Mouse (Mus musculus) embryonic facial prominence, embryonic 12.5 days (tissue): ENCODE measurements around the gene C2cd2l. TPM values are rescaled to one million over a fixed set of nuclear protein-coding genes. Genes with fewer than 3 reads are reported as not detected.
"Not testable (repeated sequence)": the region's sequence is repeated elsewhere in the genome, so short reads cannot be mapped to it uniquely, and the experiment has no call there.

Source experiments
- ATAC-seq: fragments of 200-750 bp; cut with Nextera tagmentation; 2 replicates; pipeline ENCODE4 v1.8.0; 2017; ENCODE audit not compliant: insufficient number of reproducible peaks, insufficient read depth, low FRiP score, low TSS enrichment
- H3K27ac ChIP-seq: fragments of 300-500 bp; sonication (generic); 2 replicates; pipeline ENCODE4 v1.5.1; 2016; ENCODE audit warnings: mild to moderate bottlenecking
- H3K27me3 ChIP-seq: fragments of 300-500 bp; sonication (generic); 2 replicates; pipeline ENCODE4 v1.6.1; 2016; ENCODE audit warnings: mild to moderate bottlenecking, moderate library complexity
- H3K36me3 ChIP-seq: fragments of 300-500 bp; sonication (generic); 2 replicates; pipeline ENCODE4 v1.6.1; 2016; ENCODE audit warnings: mild to moderate bottlenecking
- H3K4me1 ChIP-seq: fragments of 300-500 bp; sonication (generic); 2 replicates; pipeline ENCODE4 v1.6.1; 2016
- H3K4me2 ChIP-seq: fragments of 300-500 bp; sonication (generic); replicated peaks from 2 replicates; pipeline ENCODE4 v1.6.1; 2016; ENCODE audit warnings: mild to moderate bottlenecking, moderate library complexity
- H3K4me3 ChIP-seq: fragments of 300-500 bp; sonication (generic); 2 replicates; pipeline ENCODE4 v1.5.1; 2016; ENCODE audit warnings: mild to moderate bottlenecking
- H3K9ac ChIP-seq: fragments of 300-500 bp; sonication (generic); 2 replicates; pipeline ENCODE4 v1.6.1; 2016; ENCODE audit warnings: mild to moderate bottlenecking, moderate library complexity
- H3K9me3 ChIP-seq: fragments of 300-500 bp; sonication (generic); 2 replicates; pipeline ENCODE4 v1.6.1; 2016; ENCODE audit warnings: mild to moderate bottlenecking, moderate library complexity
- WGBS: fragments of 180-500 bp; shearing (Covaris S2); methylation state at CpG from one replicate; pipeline ENCODE4 v1.1.7; 2016; 5-methylcytosine and 5-hydroxymethylcytosine counted together
- polyA plus RNA-seq: library from polyadenylated mRNA; unstranded; fragments of >200 nt; fragmentation: Nextera tagmentation; extraction: Ambion mirVana; gene quantifications from 2 replicates; pipeline ENCODE4 v1.2.1, GENCODE M21; 2016

The C2cd2l gene
- polyA plus RNA-seq, 1 experiment from 2014 or later: 9.4 TPM

DNA sequence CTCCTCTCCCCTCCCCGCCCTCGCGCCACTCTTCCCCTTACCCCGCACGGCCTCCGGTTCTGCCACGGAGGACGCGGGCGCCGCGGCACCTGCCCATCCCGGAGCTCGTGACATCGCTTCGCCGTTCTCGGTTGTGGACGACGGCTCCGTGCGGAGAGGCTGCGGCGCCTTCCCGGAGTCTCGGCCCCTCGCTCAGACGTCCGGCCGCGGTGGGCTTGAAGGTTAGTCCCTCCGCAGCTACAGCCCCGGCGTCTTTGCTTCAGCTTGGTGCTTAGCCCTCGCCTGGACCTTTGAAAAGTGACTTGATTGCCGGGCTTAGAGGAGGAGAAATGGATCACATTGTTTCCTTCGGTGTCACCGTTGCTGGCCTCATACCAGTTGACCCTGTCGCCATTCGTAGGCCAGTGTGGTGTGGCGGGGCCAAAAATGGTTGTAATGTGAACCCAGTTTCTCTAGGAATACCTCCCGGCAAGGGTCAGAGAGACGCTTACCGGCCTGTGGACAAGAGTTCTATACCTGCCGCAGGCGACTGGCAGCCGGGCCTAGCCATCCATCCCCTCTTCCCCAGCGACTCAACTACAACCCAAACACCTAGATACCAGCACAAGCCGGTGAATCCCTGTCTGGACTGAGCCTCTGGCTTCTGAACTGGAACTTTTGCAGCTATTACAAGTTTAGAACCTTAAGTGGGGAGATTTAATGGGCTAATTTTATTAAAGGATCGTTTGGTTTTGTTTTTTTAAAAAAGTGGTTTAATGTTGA, 15.4 kb upstream of the C2cd2l start:
- no peaks in the 10 kb centered on the region for H3K9me3 ChIP-seq
- peak overlapping the region; percentile 98 for H3K9ac ChIP-seq
- peak overlapping the region; percentile 98 for H3K27ac ChIP-seq
- peak overlapping the region; percentile 96 for H3K4me3 ChIP-seq
- peaks cover 15% of the 10 kb centered on the region for H3K4me1 ChIP-seq
- no peak for ATAC-seq
- H3K4me2 ChIP-seq: peak overlapping the region; percentile 78
- no peaks in the 10 kb centered on the region for H3K27me3 ChIP-seq
- H3K36me3 ChIP-seq: peaks cover 60% of the 10 kb centered on the region
- under 1% methylated on average over 50 of the region's 50 CpGs for WGBS

DNA sequence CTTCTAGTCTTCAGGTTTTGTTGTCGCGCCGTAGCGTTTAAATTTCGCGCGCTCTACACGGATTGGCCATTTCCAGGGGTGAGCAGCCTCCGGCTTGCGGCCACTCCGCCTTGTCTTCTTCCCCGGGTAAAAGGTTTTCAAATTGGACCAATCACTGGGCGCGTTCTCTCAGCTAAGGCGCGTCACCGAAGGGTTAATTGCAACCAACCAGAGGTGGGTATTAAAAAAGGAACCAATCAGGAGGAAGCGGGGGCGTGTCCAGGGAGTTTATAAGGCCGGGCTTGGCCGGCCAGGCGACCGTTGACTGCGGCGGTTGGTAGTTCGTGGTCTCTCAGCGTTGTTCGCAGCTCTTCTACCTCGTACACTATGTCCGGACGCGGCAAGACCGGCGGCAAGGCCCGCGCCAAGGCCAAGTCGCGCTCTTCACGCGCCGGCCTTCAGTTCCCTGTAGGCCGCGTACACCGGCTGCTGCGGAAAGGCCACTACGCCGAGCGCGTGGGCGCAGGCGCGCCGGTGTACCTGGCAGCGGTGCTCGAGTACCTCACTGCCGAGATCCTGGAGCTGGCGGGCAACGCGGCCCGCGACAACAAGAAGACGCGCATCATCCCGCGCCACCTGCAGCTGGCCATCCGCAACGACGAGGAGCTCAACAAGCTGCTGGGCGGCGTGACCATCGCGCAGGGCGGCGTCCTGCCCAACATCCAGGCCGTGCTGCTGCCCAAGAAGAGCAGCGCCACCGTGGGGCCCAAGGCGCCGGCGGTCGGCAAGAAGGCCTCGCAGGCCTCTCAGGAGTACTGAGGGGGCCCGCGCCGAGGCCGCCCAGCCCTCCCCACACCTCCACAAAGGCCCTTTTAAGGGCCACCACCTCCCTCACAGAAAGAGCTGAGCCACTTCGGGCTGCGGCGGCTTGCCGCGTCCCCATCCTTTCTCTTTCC, 14.6 kb upstream of the C2cd2l start, which contains the start of gene H2afx:
TSS of gene H2afx (plus strand) at position 299 of the 935 bp plus-strand sequence.
- Histone ChIP-seq H3K36me3 (peaks cover 64% of the 10 kb centered on the region), H3K4me3 (peak within 1 kb of the TSS; percentile 96), H3K27me3 (no peaks in the 10 kb centered on the region), H3K9me3 (no peaks in the 10 kb centered on the region), H3K27ac (peak within 1 kb of the TSS; percentile 98), H3K4me1 (peaks cover 15% of the 10 kb centered on the region), H3K4me2 (peak within 1 kb of the TSS; percentile 78), H3K9ac (peak within 1 kb of the TSS; percentile 98)
- WGBS: under 1% methylated on average over 91 of the region's 91 CpGs
- ATAC-seq: peak; percentile 93

GRCm38 (mm10) chr9:44332918-44333638, 13.0 kb upstream of the C2cd2l start:
- no peak overlapping the region for H3K9ac ChIP-seq
- 95% methylated on average over 13 of the region's 13 CpGs for WGBS
- peaks cover 16% of the 10 kb centered on the region for H3K4me1 ChIP-seq
- H3K4me2 ChIP-seq: no peak overlapping the region
- no peak for ATAC-seq
- H3K4me3 ChIP-seq: no peak overlapping the region
- no peaks in the 10 kb centered on the region for H3K27me3 ChIP-seq
- no peak overlapping the region for H3K27ac ChIP-seq
- no peaks in the 10 kb centered on the region for H3K9me3 ChIP-seq
- H3K36me3 ChIP-seq: peaks cover 61% of the 10 kb centered on the region

- no peaks in the 10 kb centered on the region for H3K27me3 ChIP-seq
- H3K9me3 ChIP-seq: no peaks in the 10 kb centered on the region
- WGBS: 95% methylated on average over 6 of the region's 6 CpGs
- ATAC-seq: no peak
- H3K4me1 ChIP-seq: peaks cover 10% of the 10 kb centered on the region
- H3K4me3 ChIP-seq: no peak overlapping the region
- no peak overlapping the region for H3K9ac ChIP-seq
- peaks cover 47% of the 10 kb centered on the region for H3K36me3 ChIP-seq
- no peak overlapping the region for H3K4me2 ChIP-seq
- no peak overlapping the region for H3K27ac ChIP-seq
Measured at GRCm38 (mm10) chr9:44330736-44331135, 10.7 kb upstream of the C2cd2l start.

- Histone ChIP-seq H3K27ac (0 out of 2 replicates have a peak overlapping the region, but pooled peaks have one; percentile 90), H3K36me3 (peaks cover 36% of the 10 kb centered on the region), H3K4me2 (peak overlapping the region; percentile 62), H3K9me3 (no peaks in the 10 kb centered on the region), H3K27me3 (no peaks in the 10 kb centered on the region), H3K9ac (peak overlapping the region; percentile 91; the same call in 1 of the 2 replicates), H3K4me1 (peaks cover 12% of the 10 kb centered on the region), H3K4me3 (peak overlapping the region; percentile 73)
- no peak for ATAC-seq
- 88% methylated on average over 5 of the region's 5 CpGs for WGBS
Measured at GRCm38 (mm10) chr9:44327926-44328325, 7.8 kb upstream of the C2cd2l start.

GRCm38 (mm10) chr9:44327064-44327711, 7.1 kb upstream of the C2cd2l start:
- peak overlapping the region; percentile 90 for H3K27ac ChIP-seq
- peak overlapping the region; percentile 73 for H3K4me3 ChIP-seq
- ATAC-seq: peak; percentile 74
- H3K4me1 ChIP-seq: peaks cover 12% of the 10 kb centered on the region
- peak overlapping the region; percentile 62 for H3K4me2 ChIP-seq
- H3K36me3 ChIP-seq: peaks cover 30% of the 10 kb centered on the region
- WGBS: under 1% methylated on average over 22 of the region's 22 CpGs
- H3K9ac ChIP-seq: peak overlapping the region; percentile 91
- no peaks in the 10 kb centered on the region for H3K9me3 ChIP-seq
- no peaks in the 10 kb centered on the region for H3K27me3 ChIP-seq

GRCm38 (mm10) chr9:44326371-44327063, 6.4 kb upstream of the C2cd2l start:
- peak; percentile 80; the same call in 1 of the 2 replicates for ATAC-seq
- peak overlapping the region; percentile 62 for H3K4me2 ChIP-seq
- peak overlapping the region; percentile 90 for H3K27ac ChIP-seq
- H3K27me3 ChIP-seq: no peaks in the 10 kb centered on the region
- WGBS: under 1% methylated on average over 38 of the region's 38 CpGs
- peaks cover 12% of the 10 kb centered on the region for H3K4me1 ChIP-seq
- no peaks in the 10 kb centered on the region for H3K9me3 ChIP-seq
- H3K36me3 ChIP-seq: peaks cover 24% of the 10 kb centered on the region
- peak overlapping the region; percentile 73 for H3K4me3 ChIP-seq
- peak overlapping the region; percentile 91 for H3K9ac ChIP-seq

DNA sequence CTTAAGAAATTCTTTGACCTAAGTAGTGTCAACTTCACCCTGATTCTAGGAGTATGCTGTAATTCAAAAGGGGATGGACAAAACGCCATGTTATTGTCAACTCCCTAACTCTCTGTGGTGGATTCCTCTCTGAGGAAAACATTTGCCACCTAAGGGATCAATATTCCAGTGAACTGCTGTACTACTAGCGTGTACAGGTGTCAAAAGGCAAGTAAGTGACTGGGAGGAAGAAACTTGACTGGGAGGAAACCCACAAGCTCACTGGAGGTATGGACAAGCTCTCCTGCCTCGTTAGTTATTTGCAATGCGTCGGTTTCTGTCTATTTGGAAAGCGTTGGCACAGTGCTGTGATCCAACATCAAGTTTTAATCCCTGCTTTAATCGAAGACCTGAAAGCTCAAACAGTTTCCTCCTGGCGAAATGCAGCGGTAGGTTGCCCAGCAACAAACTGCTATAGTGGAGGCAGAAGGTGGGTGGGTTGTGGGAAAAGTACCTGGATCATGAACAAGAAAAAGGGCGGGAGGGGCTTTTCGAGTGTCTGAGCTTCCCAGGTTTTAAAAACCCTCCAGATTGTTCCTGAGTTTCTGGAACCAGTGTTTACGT, 5.8 kb upstream of the C2cd2l start, which contains the start of gene Dpagt1:
TSS of gene Dpagt1 (plus strand) at position 252 of the 603 bp plus-strand sequence.
- H3K9me3 ChIP-seq: no peaks in the 10 kb centered on the region
- ATAC-seq: 0 out of 2 replicates have a peak, but pooled peaks have one; percentile 37
- 5% methylated on average over 12 of the region's 12 CpGs for WGBS
- H3K27me3 ChIP-seq: no peaks in the 10 kb centered on the region
- H3K36me3 ChIP-seq: peaks cover 19% of the 10 kb centered on the region
- peak within 1 kb of the TSS; percentile 73 for H3K4me3 ChIP-seq
- H3K4me2 ChIP-seq: peak within 1 kb of the TSS; percentile 62
- H3K9ac ChIP-seq: peak within 1 kb of the TSS; percentile 91
- H3K27ac ChIP-seq: peak within 1 kb of the TSS; percentile 90
- H3K4me1 ChIP-seq: peaks cover 13% of the 10 kb centered on the region

DNA sequence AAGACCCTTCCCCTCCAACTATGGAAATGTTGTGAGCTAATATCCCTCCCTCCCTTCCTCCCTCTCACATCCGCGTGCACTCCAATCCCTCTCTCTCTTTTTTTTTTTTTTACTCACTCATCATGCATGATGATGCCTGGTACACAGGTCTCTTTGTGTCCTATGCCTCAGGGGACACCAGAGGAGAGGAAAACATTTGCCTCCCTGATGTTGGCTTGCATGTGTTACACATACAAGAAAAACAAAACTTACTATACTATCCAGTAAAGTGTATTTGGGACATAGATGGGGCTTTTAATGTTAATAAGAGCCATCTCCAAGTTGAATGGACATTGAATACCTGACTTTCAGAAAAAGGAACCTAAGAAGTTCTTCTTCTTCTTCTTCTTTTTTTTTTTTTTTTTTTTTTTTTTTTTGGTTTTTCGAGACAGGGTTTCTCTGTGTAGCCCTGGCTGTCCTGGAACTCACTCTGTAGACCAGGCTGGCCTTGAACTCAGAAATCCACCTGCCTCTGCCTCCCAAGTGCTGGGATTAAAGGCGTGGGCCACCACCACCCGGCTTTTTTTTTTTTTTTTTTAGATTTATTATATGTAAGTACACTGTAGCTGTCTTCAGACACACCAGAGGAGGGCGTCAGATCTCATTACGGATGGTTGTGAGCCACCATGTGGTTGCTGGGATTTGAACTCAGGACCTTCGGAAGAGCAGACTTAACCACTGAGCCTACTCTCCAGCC, 5.1 kb upstream of the C2cd2l start:
- H3K4me3 ChIP-seq: peak overlapping the region; percentile 73; the same call in 1 of the 2 replicates
- H3K27ac ChIP-seq: peak overlapping the region; percentile 90; the same call in 1 of the 2 replicates
- H3K4me1 ChIP-seq: peaks cover 16% of the 10 kb centered on the region
- H3K4me2 ChIP-seq: peak overlapping the region; percentile 62
- not testable (repeated sequence) for H3K9me3 ChIP-seq, H3K9ac ChIP-seq, ATAC-seq, H3K27me3 ChIP-seq
- peaks cover 13% of the 10 kb centered on the region for H3K36me3 ChIP-seq
- WGBS: 71% methylated on average over 7 of the region's 8 CpGs
